Mouse (Mus musculus) heart, adult 8-10 months (tissue): ENCODE data around the gene Ero1lb. TPM values are rescaled to one million over a fixed set of nuclear protein-coding genes. Genes with fewer than 3 reads are reported as not detected.
"Not testable (repeated sequence)": the region's sequence is repeated elsewhere in the genome, so short reads cannot be mapped to it uniquely, and the experiment has no call there.

ENCODE experiments used
- DNase-seq: peaks from one replicate; pipeline ENCODE4 v3.0.0; 2022; ENCODE audit warnings: low spot score
- total RNA-seq, 4 experiments: library from RNA; stranded (reverse); gene quantifications; 2 replicates each; pipeline ENCODE4 v1.2.4; 2022

The Ero1lb gene
- total RNA-seq, 4 experiments from 2014 or later = 1.6 to 2.7 (median 2.4) TPM

GRCm38 (mm10) chr13:12574979-12575536 lies 9.4 kb downstream of the Ero1lb start:
- DNase-seq = no peak

GRCm38 (mm10) chr13:12578145-12578544 lies 12.5 kb downstream of the Ero1lb start:
- no peak for DNase-seq

- DNase-seq = peak; percentile 63
Observed at GRCm38 (mm10) chr13:12589003-12589402, 23.3 kb downstream of the Ero1lb start.

GRCm38 (mm10) chr13:12597075-12597474 lies 31.4 kb downstream of the Ero1lb start:
- DNase-seq = not testable (repeated sequence)

- not testable (repeated sequence) for DNase-seq
Observed at GRCm38 (mm10) chr13:12610206-12610605, 44.5 kb downstream of the Ero1lb start.

- not testable (repeated sequence) for DNase-seq
Observed at GRCm38 (mm10) chr13:12614026-12614425, 48.4 kb downstream of the Ero1lb start.

- DNase-seq = not testable (repeated sequence)
Observed at GRCm38 (mm10) chr13:12614591-12614990, 48.9 kb downstream of the Ero1lb start.

GRCm38 (mm10) chr13:12615014-12615413 lies 49.3 kb downstream of the Ero1lb start:
- not testable (repeated sequence) for DNase-seq

- not testable (repeated sequence) for DNase-seq
Observed at GRCm38 (mm10) chr13:12616489-12616888, 50.8 kb downstream of the Ero1lb start.

GRCm38 (mm10) chr13:12619808-12620207 lies 54.1 kb downstream of the Ero1lb start:
- DNase-seq = not testable (repeated sequence)

- DNase-seq = not testable (repeated sequence)
Observed at GRCm38 (mm10) chr13:12626061-12626460, 60.4 kb downstream of the Ero1lb start.

GRCm38 (mm10) chr13:12627746-12628145 lies 62.1 kb downstream of the Ero1lb start:
- DNase-seq = not testable (repeated sequence)

- DNase-seq = not testable (repeated sequence)
Observed at GRCm38 (mm10) chr13:12628181-12628580, 62.5 kb downstream of the Ero1lb start.

- not testable (repeated sequence) for DNase-seq
Observed at GRCm38 (mm10) chr13:12630252-12630651, 64.6 kb downstream of the Ero1lb start.

GRCm38 (mm10) chr13:12634941-12635588 lies 69.4 kb downstream of the Ero1lb start:
- DNase-seq = not testable (repeated sequence)

GRCm38 (mm10) chr13:12642795-12643194 lies 77.1 kb downstream of the Ero1lb start:
- DNase-seq = not testable (repeated sequence)

GRCm38 (mm10) chr13:12646676-12647075 lies 81.0 kb downstream of the Ero1lb start:
- DNase-seq = peak; percentile 16

- DNase-seq = peak; percentile 76
Observed at GRCm38 (mm10) chr13:12650020-12650876, 84.6 kb downstream of the Ero1lb start.

- peak; percentile 63 for DNase-seq
Observed at GRCm38 (mm10) chr13:12650877-12651176, 85.2 kb downstream of the Ero1lb start.
